Comparison of ENCODE assay signal across 25 mouse cellular contexts in genomic region chr3:58521361-58521760, GRCm38 (mm10).
"Had no signal": no experiment of that assay in that cellular context is flagged by ENCODE, and none has a peak within 500 bp of the region (broad histone marks: within the 10 kb centered on the region; RNA-seq: fewer than 3 reads in every experiment).

No protein-coding gene starts in this region.

- H3K27me3 ChIP-seq: heart, embryonic 13.5 days; heart, embryonic 15.5 days; hindbrain, embryonic 13.5 days; hindbrain, embryonic 15.5 days; kidney, embryonic 15.5 days; limb, embryonic 12.5 days; liver, embryonic 13.5 days had no signal

- H3K4me3 ChIP-seq: heart, embryonic 13.5 days; heart, embryonic 15.5 days; hindbrain, embryonic 13.5 days; hindbrain, embryonic 15.5 days; kidney, embryonic 15.5 days; layer of hippocampus, adult 2 months; left cerebral cortex, adult 2 months; limb, embryonic 10.5 days; limb, embryonic 12.5 days; liver, embryonic 13.5 days had no signal

- H3K9me3 ChIP-seq: heart, embryonic 13.5 days; heart, embryonic 15.5 days; hindbrain, embryonic 13.5 days; hindbrain, embryonic 15.5 days; kidney, embryonic 15.5 days; limb, embryonic 10.5 days; limb, embryonic 12.5 days; liver, embryonic 13.5 days had no signal

- H3K4me2 ChIP-seq: heart, embryonic 11.5 days; heart, embryonic 13.5 days; heart, embryonic 15.5 days; hindbrain, embryonic 13.5 days; hindbrain, embryonic 15.5 days; kidney, embryonic 15.5 days; limb, embryonic 12.5 days; liver, embryonic 11.5 days; liver, embryonic 13.5 days had no signal

- DNase-seq: gastrocnemius, postnatal 14 days; gastrocnemius, postnatal 36 days; heart, adult 18-20 months; heart, postnatal 14 days; heart, postnatal 36 days; kidney, adult 11 months; kidney, adult 2 months; kidney, adult 9 months; kidney, postnatal 14 days; kidney, postnatal 36 days; liver; liver, embryonic 13.5 days had no signal

- H3K9ac ChIP-seq: heart, embryonic 13.5 days; heart, embryonic 15.5 days; hindbrain, embryonic 13.5 days; hindbrain, embryonic 15.5 days; kidney, embryonic 15.5 days; limb, embryonic 12.5 days; liver, embryonic 13.5 days had no signal

- H3K27ac ChIP-seq: heart, embryonic 13.5 days; heart, embryonic 15.5 days; hindbrain, embryonic 13.5 days; hindbrain, embryonic 15.5 days; hindbrain, postnatal 0 days; kidney, embryonic 15.5 days; kidney, postnatal 0 days; layer of hippocampus, adult 2 months; left cerebral cortex, adult 2 months; limb, embryonic 10.5 days; limb, embryonic 12.5 days; liver, embryonic 13.5 days had no signal
